Mouse (Mus musculus) intestine, postnatal 0 days (tissue): Measurements from ENCODE around the gene Cer1. TPM values are rescaled to one million over a fixed set of nuclear protein-coding genes. Genes with fewer than 3 reads are reported as not detected.

Experiments
- ATAC-seq: fragments of 200-750 bp; cut with Nextera tagmentation; 2 replicates; pipeline ENCODE4 v1.8.0; 2017; ENCODE audit warnings: mild to moderate bottlenecking, moderate TSS enrichment, moderate library complexity
- H3K27ac ChIP-seq: fragments of 300-500 bp; sonication (generic); 2 replicates; pipeline ENCODE4 v1.5.1; 2014; ENCODE audit warnings: mild to moderate bottlenecking, low read depth, low read length, moderate library complexity
- H3K27me3 ChIP-seq: fragments of 300-500 bp; sonication (generic); replicated peaks from 2 replicates; pipeline ENCODE4 v1.6.1; 2014; ENCODE audit warnings: low read length, mixed read lengths; ENCODE audit not compliant: control insufficient read depth, insufficient read depth
- H3K36me3 ChIP-seq: fragments of 300-500 bp; sonication (generic); 2 replicates; pipeline ENCODE4 v1.6.1; 2014; ENCODE audit warnings: mild to moderate bottlenecking, moderate library complexity; ENCODE audit not compliant: control insufficient read depth, insufficient read depth
- H3K4me1 ChIP-seq: fragments of 300-500 bp; sonication (generic); replicated peaks from 2 replicates; pipeline ENCODE4 v1.6.1; 2014; ENCODE audit warnings: antibody characterized with exemption, low read length, mixed read lengths; ENCODE audit not compliant: control insufficient read depth, insufficient read depth
- H3K4me2 ChIP-seq: fragments of 300-500 bp; sonication (generic); replicated peaks from 2 replicates; pipeline ENCODE4 v1.6.1; 2014; ENCODE audit warnings: low read depth, mild to moderate bottlenecking, moderate library complexity
- H3K4me3 ChIP-seq: fragments of 300-500 bp; sonication (generic); 2 replicates; pipeline ENCODE4 v1.5.1; 2014; ENCODE audit warnings: low read depth, low read length
- H3K9ac ChIP-seq: fragments of 300-500 bp; sonication (generic); 2 replicates; pipeline ENCODE4 v1.6.1; 2014; ENCODE audit warnings: mild to moderate bottlenecking, low read depth, low read length
- H3K9me3 ChIP-seq: fragments of 300-500 bp; sonication (generic); 2 replicates; pipeline ENCODE4 v1.6.1; 2016; ENCODE audit warnings: mixed run types; ENCODE audit not compliant: control insufficient read depth
- CTCF ChIP-seq: sonication (generic); IDR thresholded peaks from 2 replicates; pipeline ENCODE4 v1.5.1; 2016; ENCODE audit warnings: low read depth, mild to moderate bottlenecking, control low read depth, antibody characterized with exemption, moderate library complexity
- WGBS: fragments of 180-500 bp; shearing (Covaris S2); extraction: QIAGEN DNeasy Blood & Tissue Kit; methylation state at CpG from one replicate; pipeline ENCODE4 v1.1.7; 2014; 5-methylcytosine and 5-hydroxymethylcytosine counted together
- polyA plus RNA-seq: library from polyadenylated mRNA; unstranded; fragments of >200 nt; fragmentation: Nextera tagmentation; extraction: Ambion mirVana; gene quantifications from 2 replicates; pipeline ENCODE4 v1.2.1, GENCODE M21; 2015

The Cer1 gene
- polyA plus RNA-seq, 1 experiment from 2014 or later = not detected

GRCm38 (mm10) chr4:82916678-82917050 is 31.7 kb upstream of the Cer1 start:
- no peak overlapping the region for H3K27ac ChIP-seq
- no peak overlapping the region for H3K4me2 ChIP-seq
- no peak for ATAC-seq
- H3K9me3 ChIP-seq = no peaks in the 10 kb centered on the region
- no peaks in the 10 kb centered on the region for H3K27me3 ChIP-seq
- no peak overlapping the region for H3K9ac ChIP-seq
- no peaks in the 10 kb centered on the region for H3K36me3 ChIP-seq
- 68% methylated on average over 5 of the region's 5 CpGs for WGBS
- H3K4me1 ChIP-seq = peaks cover 3% of the 10 kb centered on the region; the same call in 1 of the 2 replicates
- no peak overlapping the region for H3K4me3 ChIP-seq
- no peak for TF ChIP-seq CTCF

- Histone ChIP-seq H3K36me3 (no peaks in the 10 kb centered on the region), H3K27ac (no peak overlapping the region), H3K4me3 (no peak overlapping the region), H3K4me2 (no peak overlapping the region), H3K9ac (no peak overlapping the region), H3K27me3 (no peaks in the 10 kb centered on the region), H3K4me1 (peaks cover 3% of the 10 kb centered on the region; the same call in 1 of the 2 replicates), H3K9me3 (no peaks in the 10 kb centered on the region)
- TF ChIP-seq CTCF = no peak
- ATAC-seq = no peak
- WGBS = 68% methylated on average over 14 of the region's 14 CpGs
These were observed 31.2 kb upstream of the Cer1 start for GRCm38 (mm10) chr4:82916003-82916677.

DNA sequence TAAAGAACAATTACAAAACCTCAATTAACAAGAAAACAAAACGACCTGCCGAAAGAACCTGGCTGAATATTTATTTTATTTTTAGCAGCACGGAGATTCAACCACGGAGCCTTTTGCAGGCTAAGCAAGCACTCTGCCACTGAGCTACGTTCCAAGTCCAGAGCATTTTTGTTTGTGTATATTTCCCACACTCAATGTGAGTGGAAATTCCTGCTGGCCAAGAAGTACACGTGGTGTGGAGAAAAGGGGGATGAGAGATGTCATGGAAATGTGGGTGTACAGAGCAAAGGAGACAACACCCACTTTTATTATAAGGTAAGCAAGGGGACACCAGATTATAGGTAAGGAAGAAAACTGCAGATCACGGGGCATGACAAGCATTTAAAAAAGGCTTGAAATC is 30.6 kb upstream of the Cer1 start:
- H3K36me3 ChIP-seq = no peaks in the 10 kb centered on the region
- no peak overlapping the region for H3K9ac ChIP-seq
- peaks cover 3% of the 10 kb centered on the region; the same call in 1 of the 2 replicates for H3K4me1 ChIP-seq
- WGBS = 42% methylated on average over 7 of the region's 7 CpGs
- H3K4me2 ChIP-seq = no peak overlapping the region
- H3K27ac ChIP-seq = no peak overlapping the region
- no peak for TF ChIP-seq CTCF
- H3K4me3 ChIP-seq = no peak overlapping the region
- H3K27me3 ChIP-seq = no peaks in the 10 kb centered on the region
- ATAC-seq = no peak
- no peaks in the 10 kb centered on the region for H3K9me3 ChIP-seq

DNA sequence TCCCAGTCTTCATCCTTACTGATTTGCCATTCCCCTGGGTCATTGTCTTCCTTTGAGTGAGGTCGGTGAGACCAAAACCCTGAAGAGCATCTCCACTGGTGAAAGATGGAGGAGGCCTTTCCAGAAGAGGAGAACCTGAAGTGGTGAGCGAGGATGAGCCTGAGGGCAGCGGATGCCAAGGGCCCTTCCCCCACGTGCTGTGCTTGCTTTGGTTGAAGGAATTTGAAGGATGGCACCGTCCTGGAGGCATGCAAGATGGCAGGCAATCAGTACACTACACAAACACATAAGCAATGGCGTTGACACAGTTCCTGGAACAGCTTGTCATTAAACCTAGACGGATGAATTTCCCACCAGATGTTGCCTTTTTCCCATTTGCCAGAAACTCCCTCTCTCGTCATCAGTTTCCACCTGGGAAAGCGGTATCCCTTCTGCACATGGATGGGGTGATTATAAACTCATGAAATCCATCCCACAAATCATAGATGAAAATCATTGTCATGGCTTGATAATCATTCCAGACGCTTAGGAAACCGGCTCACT is 29.7 kb upstream of the Cer1 start:
- H3K9me3 ChIP-seq = no peaks in the 10 kb centered on the region
- no peak overlapping the region for H3K9ac ChIP-seq
- no peaks in the 10 kb centered on the region for H3K27me3 ChIP-seq
- H3K4me3 ChIP-seq = no peak overlapping the region
- no peak for ATAC-seq
- H3K4me2 ChIP-seq = no peak overlapping the region
- WGBS = 84% methylated on average over 11 of the region's 11 CpGs
- no peak for TF ChIP-seq CTCF
- H3K36me3 ChIP-seq = no peaks in the 10 kb centered on the region
- H3K4me1 ChIP-seq = no peaks in the 10 kb centered on the region; the same call in 1 of the 2 replicates
- no peak overlapping the region for H3K27ac ChIP-seq

- Histone ChIP-seq H3K9ac (no peak overlapping the region), H3K4me1 (no peaks in the 10 kb centered on the region), H3K27ac (no peak overlapping the region), H3K4me2 (no peak overlapping the region), H3K27me3 (no peaks in the 10 kb centered on the region), H3K4me3 (no peak overlapping the region), H3K9me3 (no peaks in the 10 kb centered on the region), H3K36me3 (no peaks in the 10 kb centered on the region)
- no peak for ATAC-seq
- TF ChIP-seq CTCF = no peak
- 48% methylated on average over 10 of the region's 10 CpGs for WGBS
These were observed 10.3 kb upstream of the Cer1 start for GRCm38 (mm10) chr4:82895227-82895626.

- Histone ChIP-seq H3K27ac (no peak overlapping the region), H3K4me3 (no peak overlapping the region), H3K4me1 (no peaks in the 10 kb centered on the region), H3K36me3 (no peaks in the 10 kb centered on the region), H3K9ac (no peak overlapping the region), H3K9me3 (no peaks in the 10 kb centered on the region), H3K27me3 (no peaks in the 10 kb centered on the region), H3K4me2 (no peak overlapping the region)
- TF ChIP-seq CTCF = no peak
- WGBS = 87% methylated on average over 5 of the region's 5 CpGs
- ATAC-seq = no peak
These were observed 7.3 kb upstream of the Cer1 start for GRCm38 (mm10) chr4:82892247-82892646.
